Mouse (Mus musculus): ENCODE data around the gene Ccdc85a. TPM values are rescaled to one million over a fixed set of nuclear protein-coding genes. Genes with fewer than 3 reads are reported as not detected.

The Ccdc85a gene
- polyA plus RNA-seq (2016; fragmentation: Nextera tagmentation; extraction: Ambion mirVana): 2.4 and 3.0 TPM in 2 replicates

- H3K27ac ChIP-seq (replicated peaks): peak within 1 kb of the TSS; percentile 75
- WGBS: under 1% methylated on average over 25 of the region's 25 CpGs
- peaks cover 37% of the 10 kb centered on the region for H3K27me3 ChIP-seq (ENCODE audit: low read depth, poor library complexity, severe bottlenecking)
- peak within 1 kb of the TSS; percentile 72 for H3K4me3 ChIP-seq
- H3K9me3 ChIP-seq (replicated peaks): no peaks in the 10 kb centered on the region
- H3K4me1 ChIP-seq: peaks cover 10% of the 10 kb centered on the region
- H3K36me3 ChIP-seq: no peaks in the 10 kb centered on the region
- DNase-seq (ENCODE audit: low spot score): peak; percentile 92
These were observed at the start of gene Ccdc85a for GRCm38 (mm10) chr11:28583911-28584434. TSS of gene Ccdc85a (minus strand) at chr11:28584324.

GRCm38 (mm10) chr11:28633571-28634125 lies 49.5 kb upstream of the Ccdc85a start:
- 12% methylated on average over 1 of the region's 1 CpGs for WGBS
- no peak for DNase-seq (ENCODE audit: low spot score)
- H3K4me1 ChIP-seq: peaks cover 4% of the 10 kb centered on the region
- H3K27ac ChIP-seq (replicated peaks): no peak overlapping the region
- H3K4me3 ChIP-seq: no peak overlapping the region
- no peaks in the 10 kb centered on the region for H3K27me3 ChIP-seq (ENCODE audit: low read depth, poor library complexity, severe bottlenecking)
- no peaks in the 10 kb centered on the region for H3K36me3 ChIP-seq
- no peaks in the 10 kb centered on the region for H3K9me3 ChIP-seq (replicated peaks)

GRCm38 (mm10) chr11:28633093-28633492 lies 49.0 kb upstream of the Ccdc85a start:
- no peak overlapping the region for H3K4me3 ChIP-seq
- 93% methylated on average over 1 of the region's 1 CpGs for WGBS
- no peak for DNase-seq (ENCODE audit: low spot score)
- H3K36me3 ChIP-seq: no peaks in the 10 kb centered on the region
- H3K4me1 ChIP-seq: peaks cover 4% of the 10 kb centered on the region
- H3K27me3 ChIP-seq (ENCODE audit: low read depth, poor library complexity, severe bottlenecking): no peaks in the 10 kb centered on the region
- H3K9me3 ChIP-seq (replicated peaks): no peaks in the 10 kb centered on the region
- H3K27ac ChIP-seq (replicated peaks): no peak overlapping the region

- no peak overlapping the region for H3K4me3 ChIP-seq
- no peaks in the 10 kb centered on the region for H3K9me3 ChIP-seq (replicated peaks)
- H3K36me3 ChIP-seq: no peaks in the 10 kb centered on the region
- peaks cover 4% of the 10 kb centered on the region for H3K4me1 ChIP-seq
- no peaks in the 10 kb centered on the region for H3K27me3 ChIP-seq (ENCODE audit: low read depth, poor library complexity, severe bottlenecking)
- no peak overlapping the region for H3K27ac ChIP-seq (replicated peaks)
- 85% methylated on average over 2 of the region's 2 CpGs for WGBS
- DNase-seq (ENCODE audit: low spot score): no peak
These were observed 46.6 kb upstream of the Ccdc85a start for GRCm38 (mm10) chr11:28630771-28631170.

- Histone ChIP-seq H3K27ac (replicated peaks) (no peak overlapping the region), H3K9me3 (replicated peaks) (no peaks in the 10 kb centered on the region), H3K4me1 (no peaks in the 10 kb centered on the region), H3K36me3 (no peaks in the 10 kb centered on the region), H3K27me3 (ENCODE audit: low read depth, poor library complexity, severe bottlenecking) (no peaks in the 10 kb centered on the region), H3K4me3 (no peak overlapping the region)
- no peak for DNase-seq (ENCODE audit: low spot score)
These were observed 26.8 kb upstream of the Ccdc85a start for GRCm38 (mm10) chr11:28610781-28611491.

- H3K9me3 ChIP-seq (replicated peaks): no peaks in the 10 kb centered on the region
- DNase-seq (ENCODE audit: low spot score): no peak
- WGBS: under 1% methylated on average over 61 of the region's 63 CpGs
- peaks cover 10% of the 10 kb centered on the region for H3K4me1 ChIP-seq
- H3K36me3 ChIP-seq: no peaks in the 10 kb centered on the region
- H3K27ac ChIP-seq (replicated peaks): peak overlapping the region; percentile 75
- peaks cover 37% of the 10 kb centered on the region for H3K27me3 ChIP-seq (ENCODE audit: low read depth, poor library complexity, severe bottlenecking)
- peak overlapping the region; percentile 72 for H3K4me3 ChIP-seq
These were observed 800 bp downstream of the Ccdc85a start for GRCm38 (mm10) chr11:28583138-28583910.

GRCm38 (mm10) chr11:28582218-28582617 lies 1.9 kb downstream of the Ccdc85a start:
- DNase-seq (ENCODE audit: low spot score): no peak
- no peaks in the 10 kb centered on the region for H3K36me3 ChIP-seq
- no peak overlapping the region for H3K27ac ChIP-seq (replicated peaks)
- H3K27me3 ChIP-seq (ENCODE audit: low read depth, poor library complexity, severe bottlenecking): peaks cover 37% of the 10 kb centered on the region
- no peaks in the 10 kb centered on the region for H3K9me3 ChIP-seq (replicated peaks)
- H3K4me1 ChIP-seq: peaks cover 10% of the 10 kb centered on the region
- H3K4me3 ChIP-seq: no peak overlapping the region
- WGBS: 18% methylated on average over 5 of the region's 5 CpGs

- no peak overlapping the region for H3K27ac ChIP-seq (replicated peaks)
- 0 out of 2 replicates have a peak, but pooled peaks cover 2% of the 10 kb centered on the region for H3K36me3 ChIP-seq
- no peak overlapping the region for H3K4me3 ChIP-seq
- H3K4me1 ChIP-seq: no peaks in the 10 kb centered on the region
- WGBS: 82% methylated on average over 1 of the region's 1 CpGs
- no peaks in the 10 kb centered on the region for H3K9me3 ChIP-seq (replicated peaks)
- no peaks in the 10 kb centered on the region for H3K27me3 ChIP-seq (ENCODE audit: low read depth, poor library complexity, severe bottlenecking)
- no peak for DNase-seq (ENCODE audit: low spot score)
These were observed 11.7 kb downstream of the Ccdc85a start for GRCm38 (mm10) chr11:28572423-28572822.

- H3K27me3 ChIP-seq (ENCODE audit: low read depth, poor library complexity, severe bottlenecking): no peaks in the 10 kb centered on the region
- no peak overlapping the region for H3K27ac ChIP-seq (replicated peaks)
- no peak overlapping the region for H3K4me3 ChIP-seq
- H3K9me3 ChIP-seq (replicated peaks): 0 out of 2 replicates have a peak, but pooled peaks cover under 1% of the 10 kb centered on the region
- DNase-seq (ENCODE audit: low spot score): no peak
- H3K36me3 ChIP-seq: no peaks in the 10 kb centered on the region
- H3K4me1 ChIP-seq: no peaks in the 10 kb centered on the region
These were observed 27.7 kb downstream of the Ccdc85a start for GRCm38 (mm10) chr11:28556420-28556819.

- Histone ChIP-seq H3K36me3 (no peaks in the 10 kb centered on the region), H3K4me1 (no peaks in the 10 kb centered on the region), H3K27me3 (ENCODE audit: low read depth, poor library complexity, severe bottlenecking) (no peaks in the 10 kb centered on the region), H3K27ac (replicated peaks) (no peak overlapping the region), H3K4me3 (no peak overlapping the region), H3K9me3 (replicated peaks) (no peaks in the 10 kb centered on the region)
- DNase-seq (ENCODE audit: low spot score): no peak
- 91% methylated on average over 2 of the region's 2 CpGs for WGBS
These were observed 40.7 kb downstream of the Ccdc85a start for GRCm38 (mm10) chr11:28543429-28543828.

- H3K4me3 ChIP-seq: no peak overlapping the region
- H3K27me3 ChIP-seq (ENCODE audit: low read depth, poor library complexity, severe bottlenecking): no peaks in the 10 kb centered on the region
- no peaks in the 10 kb centered on the region; the same call in 1 of the 2 replicates for H3K4me1 ChIP-seq
- H3K36me3 ChIP-seq: no peaks in the 10 kb centered on the region
- no peak for DNase-seq (ENCODE audit: low spot score)
- no peaks in the 10 kb centered on the region for H3K9me3 ChIP-seq (replicated peaks)
- no peak overlapping the region for H3K27ac ChIP-seq (replicated peaks)
- 92% methylated on average over 1 of the region's 1 CpGs for WGBS
These were observed 42.8 kb downstream of the Ccdc85a start for GRCm38 (mm10) chr11:28541307-28541706.

GRCm38 (mm10) chr11:28533286-28533685 lies 50.8 kb downstream of the Ccdc85a start:
- H3K4me1 ChIP-seq: no peaks in the 10 kb centered on the region; the same call in 1 of the 2 replicates
- no peaks in the 10 kb centered on the region for H3K36me3 ChIP-seq
- WGBS: 86% methylated on average over 2 of the region's 2 CpGs
- H3K27ac ChIP-seq (replicated peaks): no peak overlapping the region
- no peaks in the 10 kb centered on the region for H3K27me3 ChIP-seq (ENCODE audit: low read depth, poor library complexity, severe bottlenecking)
- DNase-seq (ENCODE audit: low spot score): no peak
- no peak overlapping the region for H3K4me3 ChIP-seq
- H3K9me3 ChIP-seq (replicated peaks): peaks cover 11% of the 10 kb centered on the region

GRCm38 (mm10) chr11:28501190-28501589 lies 82.9 kb downstream of the Ccdc85a start:
- no peak overlapping the region for H3K27ac ChIP-seq (replicated peaks)
- no peaks in the 10 kb centered on the region for H3K4me1 ChIP-seq
- no peaks in the 10 kb centered on the region for H3K27me3 ChIP-seq (ENCODE audit: low read depth, poor library complexity, severe bottlenecking)
- DNase-seq (ENCODE audit: low spot score): no peak
- H3K9me3 ChIP-seq (replicated peaks): no peaks in the 10 kb centered on the region
- H3K4me3 ChIP-seq: no peak overlapping the region
- H3K36me3 ChIP-seq: no peaks in the 10 kb centered on the region
